Mouse (Mus musculus): Measurements from ENCODE around the gene Kpnb1.
"Not testable (repeated sequence)": the region's sequence is repeated elsewhere in the genome, so short reads cannot be mapped to it uniquely, and the experiment has no call there.

Gene Kpnb1

GRCm38 (mm10) chr11:97187764-97188642 is at the start of gene Kpnb1:
Gene Kpnb1, minus strand, starts transcription at chr11:97187881.
- peak; percentile 98 to 99 for DNase-seq

- DNase-seq, result peak; percentile 18 to 38
Observed at GRCm38 (mm10) chr11:97232436-97232835, 44.8 kb upstream of the Kpnb1 start.

GRCm38 (mm10) chr11:97229396-97229795 is 41.7 kb upstream of the Kpnb1 start:
- DNase-seq, result no peak

GRCm38 (mm10) chr11:97228985-97229384 is 41.3 kb upstream of the Kpnb1 start:
- peak in 1 of 2 experiments; percentile 8 for DNase-seq

GRCm38 (mm10) chr11:97226131-97226530 is 38.5 kb upstream of the Kpnb1 start:
- no peak for DNase-seq

GRCm38 (mm10) chr11:97223485-97223884 is 35.8 kb upstream of the Kpnb1 start:
- DNase-seq, result no peak

- no peak for DNase-seq
Observed at GRCm38 (mm10) chr11:97221611-97222010, 33.9 kb upstream of the Kpnb1 start.

GRCm38 (mm10) chr11:97220211-97220610 is 32.5 kb upstream of the Kpnb1 start:
- DNase-seq, result no peak

- no peak for DNase-seq
Observed at GRCm38 (mm10) chr11:97214411-97214810, 26.7 kb upstream of the Kpnb1 start.

GRCm38 (mm10) chr11:97210728-97211400 is 23.2 kb upstream of the Kpnb1 start:
- DNase-seq, result no peak

GRCm38 (mm10) chr11:97207011-97207422 is 19.3 kb upstream of the Kpnb1 start:
- no peak for DNase-seq

- no peak for DNase-seq
Observed at GRCm38 (mm10) chr11:97199519-97199918, 11.8 kb upstream of the Kpnb1 start.

GRCm38 (mm10) chr11:97198601-97199000 is 10.9 kb upstream of the Kpnb1 start:
- peak; percentile 73 to 79 for DNase-seq

GRCm38 (mm10) chr11:97197021-97197420 is 9.3 kb upstream of the Kpnb1 start:
- DNase-seq, result no peak

GRCm38 (mm10) chr11:97196541-97196940 is 8.9 kb upstream of the Kpnb1 start:
- DNase-seq, result peak; percentile 37 to 53

GRCm38 (mm10) chr11:97192621-97192951 is 4.9 kb upstream of the Kpnb1 start:
- no peak for DNase-seq

GRCm38 (mm10) chr11:97191915-97192620 is 4.4 kb upstream of the Kpnb1 start:
- DNase-seq, result no peak

GRCm38 (mm10) chr11:97190992-97191391 is 3.3 kb upstream of the Kpnb1 start:
- no peak for DNase-seq

GRCm38 (mm10) chr11:97189645-97190044 is 2.0 kb upstream of the Kpnb1 start:
- not testable (repeated sequence) for DNase-seq

GRCm38 (mm10) chr11:97189231-97189630 is 1.6 kb upstream of the Kpnb1 start:
- DNase-seq, result no peak

GRCm38 (mm10) chr11:97188643-97188955 is 918 bp upstream of the Kpnb1 start:
- DNase-seq, result no peak

- peak; percentile 98 to 99 for DNase-seq
Observed at GRCm38 (mm10) chr11:97186947-97187763, 526 bp downstream of the Kpnb1 start.

All from cerebellum, postnatal 10 days (tissue).